Mouse (Mus musculus) forebrain, embryonic 13.5 days (tissue): ENCODE measurements at regions not wholly inside any gene's neighbourhood (a gene's known extent, or its start where the extent isn't known, plus 50 kb on each side); places are given as distances from the start of the nearest gene placed in this dataset.

ENCODE experiments used
- ATAC-seq: fragments of 200-750 bp; cut with Nextera tagmentation; 2 replicates; pipeline ENCODE4 v1.8.0; 2017
- H3K27ac ChIP-seq: fragments of 300-500 bp; sonication (generic); 2 replicates; pipeline ENCODE4 v1.5.1; 2015; ENCODE audit warnings: inconsistent platforms, mild to moderate bottlenecking, moderate library complexity
- H3K27me3 ChIP-seq: fragments of 300-500 bp; sonication (generic); 2 replicates; pipeline ENCODE4 v1.6.1; 2015; ENCODE audit warnings: mild to moderate bottlenecking, inconsistent platforms
- H3K36me3 ChIP-seq: fragments of 300-500 bp; sonication (generic); 2 replicates; pipeline ENCODE4 v1.6.1; 2015; ENCODE audit warnings: mild to moderate bottlenecking, inconsistent platforms; ENCODE audit not compliant: poor library complexity, severe bottlenecking
- H3K4me1 ChIP-seq: fragments of 300-500 bp; sonication (generic); 2 replicates; pipeline ENCODE4 v1.6.1; 2015; ENCODE audit warnings: inconsistent platforms
- H3K4me2 ChIP-seq: fragments of 300-500 bp; sonication (generic); 2 replicates; pipeline ENCODE4 v1.6.1; 2015; ENCODE audit warnings: inconsistent platforms, mild to moderate bottlenecking, moderate library complexity
- H3K4me3 ChIP-seq: fragments of 300-500 bp; sonication (generic); 2 replicates; pipeline ENCODE4 v1.5.1; 2015; ENCODE audit warnings: mild to moderate bottlenecking, inconsistent platforms
- H3K9ac ChIP-seq: fragments of 300-500 bp; sonication (generic); 2 replicates; pipeline ENCODE4 v1.6.1; 2015; ENCODE audit warnings: mild to moderate bottlenecking, inconsistent platforms
- H3K9me3 ChIP-seq: fragments of 300-500 bp; sonication (generic); replicated peaks from 2 replicates; pipeline ENCODE4 v1.6.1; 2016; ENCODE audit warnings: inconsistent platforms
- whole genome bisulfite sequencing: fragments of 180-500 bp; shearing (Covaris S2); methylation state at CpG from one replicate; pipeline ENCODE4 v1.1.7; 2015; 5-methylcytosine and 5-hydroxymethylcytosine counted together

DNA sequence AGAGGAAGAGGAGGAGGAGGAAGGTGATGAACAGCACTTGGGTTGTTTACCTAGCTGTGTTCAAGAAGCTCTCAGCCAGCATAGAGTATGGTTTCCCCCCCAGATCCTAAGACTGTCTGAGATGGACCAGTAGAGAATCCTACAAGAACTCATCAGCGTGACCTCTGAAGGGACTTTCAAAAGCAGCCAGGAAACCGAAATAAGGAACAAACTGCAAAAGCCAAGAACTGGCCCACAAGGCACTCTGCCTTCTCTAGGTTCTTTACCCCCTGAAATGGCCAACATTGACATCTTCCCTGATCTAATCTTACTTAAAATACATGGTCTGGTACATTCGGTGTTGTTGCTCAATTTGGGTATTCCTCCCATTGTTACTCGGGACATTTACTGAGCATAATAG lies 118.1 kb upstream of the Rreb1 start:
- Histone ChIP-seq H3K9me3 (no peaks in the 10 kb centered on the region), H3K4me3 (no peak overlapping the region), H3K36me3 (no peaks in the 10 kb centered on the region), H3K9ac (no peak overlapping the region), H3K4me1 (no peaks in the 10 kb centered on the region), H3K27ac (no peak overlapping the region), H3K27me3 (no peaks in the 10 kb centered on the region), H3K4me2 (no peak overlapping the region)
- 88% methylated on average over 4 of the region's 4 CpGs for WGBS
- ATAC-seq = no peak

DNA sequence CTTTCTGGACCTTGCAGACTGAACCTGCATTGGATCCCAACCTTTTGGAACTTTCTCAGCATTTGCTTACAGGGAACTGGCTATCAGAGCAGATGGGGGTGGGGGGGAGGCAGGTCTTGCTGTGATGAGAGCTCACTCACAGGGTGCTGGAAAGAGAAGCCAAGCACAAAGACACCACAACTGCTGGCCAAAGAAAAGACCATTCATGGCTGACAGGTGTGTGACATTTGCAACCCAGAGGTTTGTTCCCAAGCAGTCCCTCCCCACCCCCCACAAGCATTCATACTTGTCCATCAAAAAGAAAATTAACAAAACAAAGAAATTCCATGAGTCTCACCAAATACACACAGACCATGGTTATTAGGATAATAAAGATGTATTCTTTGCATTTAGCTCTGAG lies 117.5 kb upstream of the Rreb1 start:
- Histone ChIP-seq H3K4me3 (no peak overlapping the region), H3K27ac (no peak overlapping the region), H3K9ac (no peak overlapping the region), H3K4me2 (no peak overlapping the region), H3K27me3 (no peaks in the 10 kb centered on the region), H3K9me3 (no peaks in the 10 kb centered on the region), H3K4me1 (no peaks in the 10 kb centered on the region), H3K36me3 (no peaks in the 10 kb centered on the region)
- ATAC-seq = no peak

DNA sequence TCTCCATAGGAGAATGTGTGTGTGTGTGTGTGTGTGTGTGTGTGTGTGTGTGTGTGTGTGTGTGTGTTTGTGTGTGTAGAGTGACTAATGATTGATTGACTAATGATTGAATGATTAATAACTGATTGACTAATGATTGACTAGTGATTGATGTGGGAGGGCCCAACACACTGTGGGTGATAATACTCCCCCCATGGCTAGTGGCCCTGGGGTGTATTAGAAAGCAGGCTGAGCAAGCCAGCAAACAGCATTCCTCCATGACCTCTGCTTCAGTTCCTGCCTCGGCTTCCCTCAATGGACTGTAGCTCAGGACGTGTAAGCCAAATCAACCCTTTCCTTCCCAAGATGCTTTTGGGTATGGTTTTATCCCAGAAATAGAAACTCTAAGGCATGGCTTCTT lies 114.1 kb upstream of the Rreb1 start:
- Histone ChIP-seq H3K9ac (no peak overlapping the region), H3K4me1 (no peaks in the 10 kb centered on the region), H3K27ac (no peak overlapping the region), H3K4me2 (no peak overlapping the region), H3K9me3 (no peaks in the 10 kb centered on the region), H3K27me3 (no peaks in the 10 kb centered on the region), H3K36me3 (no peaks in the 10 kb centered on the region), H3K4me3 (no peak overlapping the region)
- no peak for ATAC-seq
- 63% methylated on average over 2 of the region's 2 CpGs for WGBS

DNA sequence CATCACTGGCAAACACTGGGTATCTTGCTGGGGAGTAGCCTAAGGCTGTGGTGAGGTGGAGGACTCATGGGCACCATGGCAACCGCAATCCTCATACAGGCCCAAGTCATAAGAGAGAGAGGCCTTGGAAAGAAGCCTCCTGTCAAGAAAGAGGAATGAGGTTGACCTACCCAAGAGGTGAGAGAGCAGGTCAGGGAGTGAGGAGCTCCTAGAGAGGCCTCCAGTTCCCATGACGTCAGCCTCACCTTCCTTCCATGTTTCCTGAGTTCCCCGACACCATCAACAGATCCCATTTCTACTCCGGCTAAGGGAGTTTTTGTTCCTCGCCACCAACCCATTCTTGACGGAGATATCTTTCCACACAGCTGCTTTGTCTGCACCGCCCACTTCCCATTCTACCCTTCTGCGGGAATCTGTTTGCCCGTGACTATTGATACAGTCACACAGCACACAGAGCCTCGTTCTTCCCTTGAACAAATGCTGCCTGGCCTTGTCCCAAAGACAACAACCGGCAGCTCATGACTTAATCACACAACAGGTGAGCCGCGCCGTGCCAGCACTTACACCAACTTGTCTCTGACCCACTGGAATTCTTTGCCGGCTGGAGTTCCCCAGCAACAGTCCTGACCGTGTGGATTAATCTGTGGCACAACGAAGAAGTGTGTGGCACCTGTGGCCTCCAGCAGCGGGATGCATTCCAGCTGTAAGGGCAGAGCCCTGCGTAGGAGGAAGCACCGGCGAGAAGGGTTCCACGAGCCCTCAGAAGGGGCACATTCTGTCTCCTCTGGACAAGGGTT lies 111.8 kb upstream of the Rreb1 start:
- no peak overlapping the region for H3K27ac ChIP-seq
- no peak overlapping the region for H3K4me3 ChIP-seq
- no peak overlapping the region for H3K4me2 ChIP-seq
- H3K9ac ChIP-seq = no peak overlapping the region
- H3K9me3 ChIP-seq = no peaks in the 10 kb centered on the region
- no peaks in the 10 kb centered on the region for H3K36me3 ChIP-seq
- 87% methylated on average over 22 of the region's 22 CpGs for WGBS
- H3K27me3 ChIP-seq = no peaks in the 10 kb centered on the region
- H3K4me1 ChIP-seq = no peaks in the 10 kb centered on the region
- no peak for ATAC-seq

DNA sequence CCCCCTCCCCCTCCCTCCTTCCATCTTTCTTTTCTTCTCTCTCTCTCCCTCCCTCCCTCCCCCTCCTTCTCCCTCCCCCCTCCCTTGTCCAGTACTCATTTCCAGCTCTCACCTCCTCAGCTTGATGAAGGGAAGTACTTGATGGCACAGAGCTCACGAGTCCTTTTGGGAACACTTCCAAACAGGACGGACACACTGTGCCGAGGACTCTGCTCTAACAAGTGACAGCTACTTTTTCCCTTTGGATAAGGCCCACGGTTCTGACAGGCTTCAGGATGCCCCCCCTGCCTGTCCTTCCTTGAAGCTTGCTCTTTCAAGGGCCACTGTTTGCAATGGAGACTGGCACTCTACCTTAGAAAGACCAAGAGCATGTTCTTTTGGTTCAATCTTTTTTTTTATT lies 110.8 kb upstream of the Rreb1 start:
- Histone ChIP-seq H3K9ac (no peak overlapping the region), H3K4me3 (no peak overlapping the region), H3K27me3 (no peaks in the 10 kb centered on the region), H3K9me3 (no peaks in the 10 kb centered on the region), H3K27ac (no peak overlapping the region), H3K36me3 (no peaks in the 10 kb centered on the region), H3K4me2 (no peak overlapping the region), H3K4me1 (no peaks in the 10 kb centered on the region)
- WGBS = 67% methylated on average over 4 of the region's 4 CpGs
- no peak for ATAC-seq

DNA sequence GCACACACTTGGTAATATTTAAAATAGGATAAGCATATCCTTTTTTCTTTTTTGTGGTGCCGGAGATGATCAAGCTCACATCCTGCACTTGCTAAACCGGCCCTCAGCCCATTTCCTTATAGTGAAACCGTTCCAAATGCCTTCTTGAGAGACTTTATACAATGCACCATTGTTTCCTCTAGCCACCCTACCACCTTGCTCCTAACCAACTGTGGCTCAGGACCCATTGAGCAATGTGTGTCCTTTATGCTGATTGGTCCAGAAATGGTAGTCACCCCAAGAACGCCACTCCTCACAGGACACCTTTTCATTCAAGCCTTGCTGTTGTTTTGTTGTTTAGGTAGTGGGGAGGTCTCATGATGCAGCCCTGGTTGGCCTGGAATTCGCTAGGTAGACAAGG lies 110.3 kb upstream of the Rreb1 start:
- no peak overlapping the region for H3K4me2 ChIP-seq
- no peak overlapping the region for H3K27ac ChIP-seq
- WGBS = 70% methylated on average over 5 of the region's 5 CpGs
- H3K36me3 ChIP-seq = no peaks in the 10 kb centered on the region
- no peak overlapping the region for H3K4me3 ChIP-seq
- no peak for ATAC-seq
- H3K4me1 ChIP-seq = no peaks in the 10 kb centered on the region
- H3K27me3 ChIP-seq = no peaks in the 10 kb centered on the region
- H3K9ac ChIP-seq = no peak overlapping the region
- H3K9me3 ChIP-seq = no peaks in the 10 kb centered on the region

DNA sequence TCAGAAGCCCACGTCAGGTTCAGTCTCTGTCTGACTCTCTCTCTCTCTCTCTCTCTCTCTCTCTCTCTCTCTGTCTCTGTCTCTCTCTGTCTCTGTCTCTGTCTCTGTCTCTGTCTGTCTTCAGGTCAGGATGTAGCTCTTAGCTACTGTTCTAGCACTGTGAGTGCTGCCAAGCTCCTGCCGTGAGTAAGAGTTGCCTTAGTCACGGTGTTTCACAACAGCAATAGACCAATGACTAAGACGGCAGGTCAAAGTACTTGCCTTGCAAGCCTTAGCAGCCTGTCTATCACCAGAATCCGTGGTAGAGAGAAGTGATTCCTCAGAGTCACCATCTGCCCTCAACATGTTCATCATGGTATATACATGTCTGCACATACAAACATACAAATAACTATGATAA lies 107.1 kb upstream of the Rreb1 start:
- H3K27me3 ChIP-seq = no peaks in the 10 kb centered on the region
- no peak overlapping the region for H3K4me3 ChIP-seq
- H3K4me2 ChIP-seq = no peak overlapping the region
- 83% methylated on average over 5 of the region's 5 CpGs for WGBS
- no peak overlapping the region for H3K27ac ChIP-seq
- ATAC-seq = no peak
- H3K9me3 ChIP-seq = no peaks in the 10 kb centered on the region
- no peaks in the 10 kb centered on the region for H3K36me3 ChIP-seq
- H3K4me1 ChIP-seq = no peaks in the 10 kb centered on the region
- no peak overlapping the region for H3K9ac ChIP-seq

DNA sequence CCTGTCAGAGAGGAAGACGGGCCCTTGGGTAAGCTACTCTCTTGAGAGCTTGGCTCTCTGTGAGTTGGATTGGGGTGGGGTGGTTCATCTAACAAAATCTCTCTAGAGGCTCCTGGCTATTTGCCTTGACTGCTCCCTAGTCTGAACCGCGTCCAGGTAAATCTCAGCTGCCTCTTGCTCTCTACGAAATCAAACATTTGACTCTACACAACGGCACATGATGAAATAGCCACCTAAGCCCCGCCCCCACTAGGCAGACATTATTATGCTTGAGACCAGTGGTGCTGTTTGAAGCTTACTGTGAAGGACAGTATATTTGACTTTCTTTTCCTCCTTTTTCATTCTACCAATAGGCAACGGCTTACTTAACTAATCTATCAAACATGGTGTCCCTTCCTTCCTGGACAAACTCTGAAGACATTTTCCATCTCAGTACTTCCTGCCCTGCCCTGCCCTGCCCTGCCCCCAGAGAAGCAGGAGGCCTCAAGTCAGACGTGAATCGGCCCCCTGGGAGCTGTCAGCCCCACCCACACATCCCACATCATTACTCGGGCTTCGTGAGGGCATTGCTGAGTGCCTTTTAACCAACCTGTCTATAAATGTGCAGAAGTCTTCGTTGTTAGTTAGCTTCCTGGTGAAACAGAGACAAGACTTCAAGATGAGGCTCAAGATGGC lies 103.4 kb upstream of the Rreb1 start:
- WGBS = 80% methylated on average over 12 of the region's 12 CpGs
- no peaks in the 10 kb centered on the region for H3K27me3 ChIP-seq
- no peaks in the 10 kb centered on the region for H3K4me1 ChIP-seq
- no peak overlapping the region for H3K4me3 ChIP-seq
- H3K9me3 ChIP-seq = no peaks in the 10 kb centered on the region
- no peak overlapping the region for H3K27ac ChIP-seq
- no peaks in the 10 kb centered on the region for H3K36me3 ChIP-seq
- ATAC-seq = no peak
- no peak overlapping the region for H3K4me2 ChIP-seq
- H3K9ac ChIP-seq = no peak overlapping the region

DNA sequence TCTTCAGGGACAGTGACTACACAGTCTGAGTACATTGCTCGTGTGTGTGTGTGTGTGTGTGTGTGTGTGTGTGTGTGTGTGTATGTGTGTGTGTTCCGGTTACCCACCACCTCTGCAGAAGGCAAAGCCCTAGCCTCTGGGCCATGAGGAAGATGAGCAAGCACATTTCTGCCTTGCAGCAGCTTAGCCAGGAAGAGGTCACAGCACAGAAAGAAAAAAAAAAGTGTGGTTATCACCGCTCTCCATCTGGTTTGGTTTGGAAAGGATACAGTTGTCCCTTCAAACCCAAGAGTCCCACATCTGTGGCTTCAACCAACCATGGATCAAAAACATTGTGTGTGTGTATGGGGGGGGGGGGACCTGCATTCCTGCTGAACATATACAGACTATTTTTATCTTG lies 102.5 kb upstream of the Rreb1 start:
- WGBS = 89% methylated on average over 3 of the region's 3 CpGs
- 0 out of 2 replicates have a peak, but pooled peaks cover 2% of the 10 kb centered on the region for H3K4me1 ChIP-seq
- ATAC-seq = no peak

DNA sequence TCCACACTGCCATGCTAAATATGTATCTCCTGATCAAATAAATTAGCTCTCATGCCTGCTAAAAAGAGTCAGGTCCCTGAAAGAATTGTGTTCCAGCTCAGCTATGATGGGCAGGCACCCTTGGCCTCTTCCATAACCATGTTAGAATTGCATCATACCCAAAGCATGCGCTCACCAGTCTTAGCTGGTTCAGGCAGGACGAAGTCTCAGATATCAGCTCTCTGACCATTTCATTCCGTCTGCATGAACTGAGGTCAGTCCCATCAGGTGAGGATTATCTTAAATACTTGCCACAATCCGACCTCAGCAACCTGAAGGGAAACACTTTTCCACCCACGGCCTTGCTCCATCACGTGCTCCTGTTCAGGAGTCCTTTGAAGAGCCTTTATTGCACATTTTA lies 101.3 kb upstream of the Rreb1 start:
- Histone ChIP-seq H3K4me1 (0 out of 2 replicates have a peak, but pooled peaks cover 5% of the 10 kb centered on the region), H3K4me2 (no peak overlapping the region), H3K9me3 (no peaks in the 10 kb centered on the region), H3K36me3 (no peaks in the 10 kb centered on the region), H3K27ac (no peak overlapping the region), H3K9ac (no peak overlapping the region), H3K27me3 (no peaks in the 10 kb centered on the region), H3K4me3 (no peak overlapping the region)
- 85% methylated on average over 6 of the region's 6 CpGs for WGBS
- ATAC-seq = no peak

More for the DNA sequence above, 102.5 kb upstream of the Rreb1 start:
- Histone ChIP-seq H3K27ac (no peak overlapping the region), H3K9me3 (no peaks in the 10 kb centered on the region), H3K4me3 (no peak overlapping the region), H3K36me3 (no peaks in the 10 kb centered on the region), H3K4me2 (no peak overlapping the region), H3K9ac (no peak overlapping the region), H3K27me3 (no peaks in the 10 kb centered on the region)

DNA sequence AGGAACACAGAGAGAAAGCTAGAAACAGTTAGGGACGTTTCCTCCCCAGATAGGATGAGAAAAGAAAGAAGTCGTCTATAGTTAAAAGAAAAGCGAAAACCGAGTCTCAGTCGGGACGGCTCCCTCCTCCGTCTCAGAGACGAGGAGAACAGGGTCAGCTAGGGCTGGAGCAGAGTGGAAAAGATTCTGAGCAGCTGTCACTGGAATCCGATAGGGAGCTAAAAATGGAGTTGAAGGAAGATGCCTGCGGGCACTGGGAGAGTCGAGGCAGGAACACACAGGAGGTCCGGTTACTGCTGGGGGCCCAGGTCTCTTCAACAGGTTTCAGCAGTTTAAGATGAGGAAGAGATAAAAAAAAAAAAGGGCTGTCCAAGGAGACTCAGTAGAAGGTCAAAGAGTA lies 99.9 kb upstream of the Rreb1 start:
- 89% methylated on average over 12 of the region's 12 CpGs for WGBS

DNA sequence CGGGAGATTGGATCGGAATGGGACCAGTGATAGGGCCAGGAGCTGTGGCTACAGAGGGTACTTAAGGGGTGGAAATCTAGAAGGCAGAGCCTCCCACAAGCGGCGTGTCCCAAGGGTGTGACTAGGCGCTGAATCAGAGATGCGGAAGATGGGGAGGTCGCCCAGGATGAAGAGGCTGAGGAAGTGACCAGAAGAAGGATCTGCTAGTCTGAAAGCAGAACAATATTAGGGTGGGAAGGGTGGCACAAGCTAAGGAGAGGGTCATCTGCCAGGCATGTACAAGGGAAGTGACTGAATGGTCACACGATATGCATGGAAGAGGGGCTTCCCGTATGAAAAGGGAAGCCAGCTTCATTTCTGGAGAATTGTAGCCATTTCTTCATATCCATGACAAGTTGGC lies 99.4 kb upstream of the Rreb1 start:
- no peak for ATAC-seq
- Histone ChIP-seq H3K27ac (no peak overlapping the region), H3K27me3 (no peaks in the 10 kb centered on the region), H3K4me3 (no peak overlapping the region), H3K9me3 (no peaks in the 10 kb centered on the region), H3K4me2 (no peak overlapping the region), H3K4me1 (0 out of 2 replicates have a peak, but pooled peaks cover 5% of the 10 kb centered on the region), H3K9ac (no peak overlapping the region), H3K36me3 (no peaks in the 10 kb centered on the region)
- 93% methylated on average over 9 of the region's 9 CpGs for WGBS

More for the DNA sequence above, 99.9 kb upstream of the Rreb1 start:
- H3K4me1 ChIP-seq = 0 out of 2 replicates have a peak, but pooled peaks cover 5% of the 10 kb centered on the region
- H3K4me2 ChIP-seq = no peak overlapping the region
- H3K9ac ChIP-seq = no peak overlapping the region
- no peaks in the 10 kb centered on the region for H3K27me3 ChIP-seq
- H3K9me3 ChIP-seq = no peaks in the 10 kb centered on the region
- no peak overlapping the region for H3K4me3 ChIP-seq
- ATAC-seq = no peak
- H3K36me3 ChIP-seq = no peaks in the 10 kb centered on the region
- no peak overlapping the region for H3K27ac ChIP-seq
